Mouse (Mus musculus) MN1 (cell line): ENCODE results near the gene Cops4.

Experiments used
- DNase-seq: peaks from one replicate; pipeline ENCODE4 v3.0.0-alpha.2; 2016; ENCODE audit warnings: low spot score

Gene Cops4

DNA sequence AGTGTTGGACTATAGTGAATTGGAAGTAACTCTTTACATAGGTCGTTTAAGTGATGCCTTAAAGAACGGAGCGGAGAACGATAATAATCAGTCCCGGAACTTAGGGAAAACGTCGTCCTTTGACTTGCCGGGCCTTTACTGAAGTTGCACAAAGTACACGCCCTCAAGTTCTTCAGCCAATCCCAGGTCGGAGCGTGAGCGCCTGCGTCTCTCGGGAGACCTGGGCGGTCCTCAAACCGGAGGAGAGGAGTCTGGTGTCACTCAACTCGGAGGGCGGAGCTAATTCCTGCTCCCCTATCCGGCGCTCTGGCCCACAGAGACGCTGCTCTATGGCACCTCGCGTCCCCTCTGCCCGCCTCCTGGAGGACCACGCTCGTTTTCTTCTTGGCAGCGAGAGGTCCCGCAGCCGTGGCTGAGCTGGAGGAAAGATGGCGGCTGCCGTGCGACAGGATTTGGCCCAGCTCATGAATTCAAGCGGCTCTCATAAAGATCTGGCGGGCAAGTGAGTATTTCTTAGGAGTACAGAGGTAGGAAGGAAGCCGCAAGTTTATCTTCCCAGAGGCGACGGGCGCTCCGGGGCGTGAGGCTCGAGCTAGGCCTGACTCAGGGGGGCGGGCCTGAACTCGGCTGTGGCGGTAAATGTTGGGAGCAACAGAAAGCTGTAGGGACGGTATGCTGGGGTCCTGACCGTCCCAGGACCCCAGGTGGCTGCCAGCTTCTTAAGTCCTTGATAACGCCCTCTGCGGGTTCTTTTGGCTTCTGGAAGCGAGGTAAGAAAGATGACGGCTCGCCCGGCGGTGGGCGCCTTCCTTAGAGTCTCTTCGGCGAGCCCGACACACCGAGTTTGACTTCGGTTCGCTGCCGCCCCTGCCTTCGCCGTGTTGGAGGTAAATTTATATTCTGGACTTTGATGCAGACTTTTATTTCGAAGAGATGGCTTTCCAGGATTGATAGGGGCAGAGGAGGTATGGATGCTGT is at the start of gene Cops4:
TSS of gene Cops4 (plus strand) at position 261 of the 978 bp plus-strand sequence.
- peak; percentile 99 for DNase-seq

GRCm38 (mm10) chr5:100476328-100476727 is 41.8 kb upstream of the Cops4 start:
- no peak for DNase-seq

DNA sequence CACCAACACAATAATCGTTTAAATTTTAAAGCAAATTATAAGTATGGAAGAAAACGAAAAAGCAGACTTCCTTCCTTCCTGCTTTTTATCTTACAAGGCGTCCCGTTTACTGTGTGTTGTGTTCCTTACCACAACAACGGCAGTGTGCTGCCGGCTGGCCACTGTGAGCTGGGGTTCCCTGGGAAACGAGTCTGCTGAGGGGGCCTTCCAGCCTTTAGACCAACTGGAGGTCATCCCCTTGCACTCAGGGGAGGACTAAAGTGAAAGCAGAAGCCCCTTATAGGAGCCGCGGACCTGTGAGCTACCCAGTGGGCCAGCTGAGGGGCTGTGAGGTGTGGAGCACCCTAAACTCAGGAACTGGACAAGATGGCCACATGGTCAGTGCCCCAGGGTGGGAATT is 40.5 kb upstream of the Cops4 start:
- DNase-seq: no peak

DNA sequence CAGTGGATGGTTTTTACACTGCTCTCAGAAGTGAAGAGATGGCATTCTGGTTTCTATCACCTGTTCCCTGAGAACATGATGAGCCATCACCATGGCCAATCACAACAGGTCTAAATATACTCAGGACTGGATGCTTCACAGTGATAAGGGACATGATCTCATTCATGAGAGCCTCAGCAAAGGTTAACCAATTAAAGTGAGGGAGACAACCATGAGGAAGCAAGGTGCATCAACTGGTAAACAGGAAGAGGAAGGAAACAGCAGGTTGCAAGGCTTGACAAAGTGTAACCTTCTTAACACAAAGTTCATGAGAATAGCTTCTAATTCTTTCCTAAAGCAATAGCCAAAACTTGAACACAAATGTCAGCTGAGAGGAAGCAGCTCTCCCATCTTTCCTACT is 34.5 kb upstream of the Cops4 start:
- DNase-seq: no peak

DNA sequence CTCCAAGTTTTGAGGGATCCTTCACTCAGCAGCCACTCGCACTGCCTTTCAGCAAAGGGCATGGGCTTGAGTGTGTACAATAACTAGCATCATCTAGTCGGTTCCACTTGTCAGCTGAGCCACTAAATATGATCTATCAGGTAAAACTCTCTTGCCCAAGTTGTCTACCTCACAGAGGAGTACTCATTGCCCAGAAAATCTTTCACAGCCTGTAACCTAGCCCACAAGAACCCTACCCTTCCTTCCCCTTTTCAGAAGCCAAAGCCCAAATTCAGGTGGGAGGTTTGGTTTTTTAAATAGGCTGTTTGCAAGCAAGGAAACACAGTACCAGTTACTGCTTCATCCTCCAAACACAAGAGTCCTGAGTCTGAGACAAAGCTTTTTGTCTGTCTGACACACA is 31.0 kb upstream of the Cops4 start:
- no peak for DNase-seq

DNA sequence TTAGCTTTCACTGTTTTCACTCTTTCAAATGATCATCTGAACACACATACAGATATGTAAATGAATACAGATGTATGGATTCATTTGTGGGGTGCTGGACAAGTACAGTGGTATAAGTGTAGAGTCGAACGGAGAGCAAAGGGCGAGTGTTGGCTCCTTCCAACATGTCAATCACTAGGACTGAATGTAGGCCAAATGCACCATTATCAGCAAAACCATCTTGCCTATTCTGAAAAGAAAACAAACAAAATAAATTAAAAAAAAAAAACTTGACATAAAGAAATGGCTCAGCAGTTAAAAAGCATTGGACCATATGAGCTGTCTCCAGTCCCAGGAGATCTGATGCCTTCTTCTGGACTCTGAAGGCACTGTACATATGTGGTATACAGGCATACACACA is 29.9 kb upstream of the Cops4 start:
- DNase-seq: no peak

DNA sequence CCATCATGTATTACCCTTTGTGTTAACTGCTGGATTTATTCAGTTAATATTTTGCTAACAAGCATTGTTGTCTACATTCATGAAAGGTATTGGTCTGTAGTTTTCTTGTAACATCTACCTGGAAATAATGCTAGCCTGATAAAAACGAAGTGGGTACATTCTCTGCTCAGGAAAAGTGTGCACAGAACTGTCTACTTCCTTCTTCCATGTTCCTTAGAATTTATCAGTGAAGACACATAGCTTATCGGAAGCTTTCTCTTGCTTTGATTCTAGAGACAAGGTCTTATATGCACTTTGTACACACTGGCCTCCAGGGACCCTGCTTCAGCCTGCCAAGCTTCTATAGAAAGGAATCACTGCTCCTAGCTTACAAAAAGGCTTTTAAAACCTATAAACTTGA is 28.8 kb upstream of the Cops4 start:
- no peak for DNase-seq

DNA sequence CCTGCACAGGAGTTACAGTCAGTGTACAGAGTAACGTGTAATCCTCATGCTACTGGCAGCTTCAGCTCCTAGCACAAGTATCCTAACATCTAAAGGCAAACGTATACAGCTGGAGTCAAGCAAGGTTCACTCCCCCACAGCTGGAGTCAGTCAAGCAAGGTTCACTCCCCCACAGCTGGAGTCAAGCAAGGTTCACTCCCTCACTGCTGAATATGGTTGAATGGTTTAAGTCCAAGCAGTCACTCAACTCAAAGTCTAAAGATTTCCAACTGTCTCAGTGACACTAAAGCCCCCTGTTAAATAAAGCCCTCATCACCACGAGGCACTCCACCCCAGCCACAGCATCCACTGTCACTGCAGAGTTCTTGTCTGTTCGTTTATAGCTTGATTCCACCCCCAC is 26.4 kb upstream of the Cops4 start:
- no peak for DNase-seq

GRCm38 (mm10) chr5:100498436-100499180 is 19.5 kb upstream of the Cops4 start:
- DNase-seq: peak; percentile 78

DNA sequence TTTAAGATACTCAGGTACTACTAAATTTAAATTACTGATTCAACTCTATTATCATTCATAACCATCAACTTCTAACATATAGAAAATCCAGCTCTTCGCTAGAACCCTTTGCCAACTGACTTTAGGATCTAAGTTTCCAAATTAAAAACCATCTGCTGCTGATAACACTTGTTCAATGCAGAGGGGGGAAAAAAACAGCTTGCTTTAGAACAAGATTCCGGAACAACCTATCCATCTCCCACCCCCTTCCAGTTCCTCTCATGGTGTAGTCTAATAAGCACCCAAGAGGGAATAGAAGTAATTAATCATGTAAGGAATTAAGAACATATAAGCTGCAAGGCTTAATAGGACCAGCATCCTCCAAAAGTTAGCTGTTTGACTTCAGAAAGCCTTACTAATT is 18.9 kb upstream of the Cops4 start:
- DNase-seq: no peak

DNA sequence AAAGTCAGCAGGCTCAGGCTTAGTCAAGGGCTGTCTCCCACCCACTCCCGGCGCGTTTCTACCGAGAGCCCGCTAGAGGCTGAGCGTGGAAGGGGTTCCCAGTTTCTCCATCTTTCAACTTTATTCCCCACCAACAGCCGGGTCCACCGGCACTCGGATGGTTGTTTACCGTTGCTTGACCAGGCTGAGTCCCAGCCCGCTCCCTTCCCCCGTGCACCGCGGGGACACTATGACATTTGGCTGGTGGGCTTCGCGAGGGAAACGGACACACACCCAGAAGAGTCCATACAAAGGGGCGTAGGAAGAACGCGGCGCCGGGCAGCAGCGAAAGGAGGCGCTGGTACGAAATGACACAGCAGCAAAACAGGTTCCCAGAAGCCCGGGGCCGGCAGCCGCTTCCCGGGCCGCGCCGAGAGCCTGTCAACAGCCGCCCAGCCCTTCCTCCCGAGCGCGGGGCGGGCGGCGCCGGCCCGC is 18.2 kb upstream of the Cops4 start:
- peak; percentile 72 for DNase-seq

DNA sequence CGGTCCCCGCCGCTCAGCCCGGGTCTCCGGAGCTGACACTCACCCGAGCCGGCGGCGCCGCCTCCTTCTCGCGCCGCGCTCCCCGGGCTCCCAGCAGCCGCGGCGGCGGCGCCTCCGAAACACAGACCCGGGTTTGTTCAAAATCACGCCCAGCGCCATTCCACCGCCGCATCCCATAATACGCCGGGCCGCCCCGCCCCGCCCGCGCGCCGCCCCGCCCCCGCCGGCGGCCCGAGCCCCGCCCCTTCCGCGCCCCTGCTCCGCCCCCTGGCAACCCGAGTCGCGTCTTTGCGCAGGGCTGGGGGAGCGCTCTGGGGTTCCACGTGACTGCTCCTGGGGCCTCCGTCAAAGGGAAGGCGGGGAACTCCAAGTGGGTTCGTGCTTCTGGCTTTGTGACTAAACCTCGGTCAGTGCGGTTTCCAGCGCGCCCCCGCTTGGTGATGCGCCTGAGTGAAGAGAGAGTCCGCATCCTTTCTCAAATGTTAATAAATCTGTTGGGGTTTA is 17.6 kb upstream of the Cops4 start, which contains the start of gene Lin54:
TSS of gene Lin54 (minus strand) at position 182 of the 504 bp plus-strand sequence.
- peak; percentile 93 for DNase-seq

GRCm38 (mm10) chr5:100501267-100501666 is 16.8 kb upstream of the Cops4 start:
- no peak for DNase-seq

DNA sequence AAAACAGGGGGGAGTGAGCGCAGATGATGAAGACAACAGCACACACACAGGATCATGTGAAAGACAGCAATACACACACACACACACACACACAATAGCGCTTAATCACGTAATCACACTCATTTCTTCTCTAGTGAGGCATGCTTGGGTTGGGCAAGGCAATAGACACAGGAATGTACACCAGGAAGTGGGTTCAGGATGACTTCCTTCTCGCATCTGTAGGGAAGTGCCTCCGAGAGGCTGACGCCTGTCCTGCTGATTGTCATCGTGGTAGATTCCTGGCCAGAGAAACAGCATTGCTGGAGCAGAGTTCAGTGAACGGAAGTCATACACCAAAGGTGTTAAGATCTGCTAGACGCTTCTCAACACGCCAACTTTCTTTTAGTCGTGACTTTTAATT is 8.9 kb upstream of the Cops4 start:
- no peak for DNase-seq

DNA sequence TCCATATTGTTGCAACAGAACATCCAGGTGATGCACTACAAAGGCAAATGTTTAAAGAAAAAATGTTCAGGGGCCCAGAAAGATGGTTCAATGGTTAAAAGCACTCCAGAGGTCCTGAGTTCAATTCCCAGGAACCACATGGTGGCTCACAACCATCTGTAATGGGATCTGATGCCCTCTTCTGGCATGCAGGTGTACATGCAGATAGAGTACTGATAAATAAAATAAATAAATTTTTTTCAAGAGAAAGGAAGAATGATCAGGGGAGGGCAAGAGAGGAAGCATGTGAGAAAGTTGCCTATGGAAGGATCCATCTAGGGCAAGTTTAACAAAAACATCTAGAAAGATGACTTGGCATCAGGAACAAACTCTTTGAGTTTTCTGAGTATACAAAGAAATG is 5.5 kb upstream of the Cops4 start:
- no peak for DNase-seq

DNA sequence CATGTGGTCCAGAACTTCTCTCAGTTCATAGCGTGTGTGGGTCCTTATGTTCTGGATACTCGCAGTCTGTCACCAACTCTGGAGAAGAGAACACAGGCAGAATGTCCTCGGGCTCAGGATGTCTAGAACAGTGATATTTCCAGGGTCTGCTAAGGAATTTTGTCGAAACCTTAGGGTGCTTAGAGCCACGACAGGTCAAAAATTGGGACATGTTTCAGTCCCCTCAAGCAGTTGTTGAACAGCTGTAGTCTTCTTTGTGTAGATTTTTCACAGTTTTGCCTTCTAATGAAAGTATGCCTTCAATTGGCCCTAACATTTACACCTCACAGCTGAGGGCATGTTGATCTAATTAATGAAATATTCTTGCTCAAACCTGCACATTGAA is 910 bp downstream of the Cops4 start:
- no peak for DNase-seq

GRCm38 (mm10) chr5:100520223-100520622 is 2.1 kb downstream of the Cops4 start:
- DNase-seq: no peak

DNA sequence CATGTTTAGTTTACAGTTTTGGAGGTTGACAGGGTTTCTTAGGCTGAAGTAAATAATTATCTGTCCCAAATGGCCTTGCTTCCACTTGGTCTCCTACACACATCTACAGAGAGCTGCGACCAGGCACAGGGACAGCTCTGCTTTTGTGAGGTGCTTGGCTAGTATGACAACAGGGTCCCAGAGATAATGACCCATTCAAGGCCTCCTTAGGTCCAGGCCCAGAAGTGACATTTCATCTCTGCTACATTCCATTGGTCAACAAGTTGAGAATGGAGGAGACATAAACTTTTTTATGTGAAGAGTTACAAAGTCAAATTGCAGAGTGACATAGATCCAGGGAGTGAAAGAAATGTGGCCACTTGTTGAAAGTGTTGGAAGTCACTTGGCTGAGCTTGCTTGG is 5.2 kb downstream of the Cops4 start:
- no peak for DNase-seq

DNA sequence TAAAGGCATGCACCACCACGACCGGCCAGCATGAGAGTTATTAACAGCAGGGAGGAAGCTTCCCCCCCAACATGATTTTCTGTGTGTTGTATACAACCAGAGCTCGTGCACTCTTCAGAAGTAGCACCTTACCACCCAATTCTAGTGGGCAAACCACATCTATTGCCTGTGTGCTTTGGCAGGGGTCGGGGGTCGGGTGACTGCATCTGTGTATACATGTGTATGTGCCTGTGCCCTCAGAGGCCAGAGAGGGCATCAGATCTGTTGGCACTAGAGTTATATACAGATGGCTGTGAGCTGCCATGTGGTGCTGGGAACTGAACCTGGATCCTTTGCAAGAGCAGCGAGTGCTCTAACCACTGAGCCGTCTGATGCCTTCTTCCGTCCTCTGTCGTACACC is 6.8 kb downstream of the Cops4 start:
- no peak for DNase-seq

GRCm38 (mm10) chr5:100525620-100526019 is 7.5 kb downstream of the Cops4 start:
- no peak for DNase-seq

DNA sequence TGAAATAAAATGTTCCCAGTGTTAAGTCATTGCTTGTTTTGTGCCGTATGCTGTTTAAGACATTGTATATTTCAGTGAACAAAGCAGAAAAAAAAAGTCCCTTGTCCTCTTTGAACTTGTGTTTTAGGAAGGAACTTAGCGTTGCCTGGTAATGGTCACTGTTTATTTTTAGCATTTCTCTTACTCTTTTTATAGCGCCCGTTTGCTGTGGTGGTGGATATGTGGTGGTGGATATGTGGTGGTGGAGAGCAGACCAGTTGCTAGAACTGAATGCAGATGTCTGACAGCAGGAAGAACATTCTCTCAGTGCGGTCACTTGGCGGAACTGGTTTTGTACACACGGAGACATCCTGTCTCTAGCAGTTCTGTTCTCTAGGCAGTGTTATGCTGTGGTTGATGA is 8.1 kb downstream of the Cops4 start:
- no peak for DNase-seq

- DNase-seq: no peak
Observed at GRCm38 (mm10) chr5:100535826-100536225, 17.7 kb downstream of the Cops4 start.

DNA sequence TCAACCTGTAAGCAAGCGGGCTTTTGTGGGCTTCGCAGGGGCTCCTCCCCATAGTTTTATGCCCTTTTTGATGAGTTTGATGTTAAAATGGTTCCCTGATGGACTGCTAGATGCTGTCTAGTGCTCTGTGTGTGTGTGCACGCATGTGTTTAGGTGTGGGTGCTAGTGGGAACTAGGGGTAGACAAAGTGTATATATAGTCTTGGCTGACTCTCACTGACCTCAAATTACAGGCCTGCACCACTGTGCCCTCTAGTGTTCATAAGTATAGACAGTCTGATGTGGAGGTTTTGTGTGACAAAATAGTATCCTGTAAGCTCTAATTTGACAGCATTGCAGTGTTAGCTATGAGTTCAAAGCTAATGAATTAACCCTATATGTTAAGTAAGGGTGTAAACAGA is 18.5 kb downstream of the Cops4 start:
- peak; percentile 65 for DNase-seq
